Mouse (Mus musculus) ovary, postnatal 14 days (tissue): ENCODE results near the gene Tmod1.

ENCODE experiments used
- DNase-seq: peaks from one replicate; pipeline ENCODE4 v3.0.0; 2022; ENCODE audit warnings: low spot score

The Tmod1 gene

DNA sequence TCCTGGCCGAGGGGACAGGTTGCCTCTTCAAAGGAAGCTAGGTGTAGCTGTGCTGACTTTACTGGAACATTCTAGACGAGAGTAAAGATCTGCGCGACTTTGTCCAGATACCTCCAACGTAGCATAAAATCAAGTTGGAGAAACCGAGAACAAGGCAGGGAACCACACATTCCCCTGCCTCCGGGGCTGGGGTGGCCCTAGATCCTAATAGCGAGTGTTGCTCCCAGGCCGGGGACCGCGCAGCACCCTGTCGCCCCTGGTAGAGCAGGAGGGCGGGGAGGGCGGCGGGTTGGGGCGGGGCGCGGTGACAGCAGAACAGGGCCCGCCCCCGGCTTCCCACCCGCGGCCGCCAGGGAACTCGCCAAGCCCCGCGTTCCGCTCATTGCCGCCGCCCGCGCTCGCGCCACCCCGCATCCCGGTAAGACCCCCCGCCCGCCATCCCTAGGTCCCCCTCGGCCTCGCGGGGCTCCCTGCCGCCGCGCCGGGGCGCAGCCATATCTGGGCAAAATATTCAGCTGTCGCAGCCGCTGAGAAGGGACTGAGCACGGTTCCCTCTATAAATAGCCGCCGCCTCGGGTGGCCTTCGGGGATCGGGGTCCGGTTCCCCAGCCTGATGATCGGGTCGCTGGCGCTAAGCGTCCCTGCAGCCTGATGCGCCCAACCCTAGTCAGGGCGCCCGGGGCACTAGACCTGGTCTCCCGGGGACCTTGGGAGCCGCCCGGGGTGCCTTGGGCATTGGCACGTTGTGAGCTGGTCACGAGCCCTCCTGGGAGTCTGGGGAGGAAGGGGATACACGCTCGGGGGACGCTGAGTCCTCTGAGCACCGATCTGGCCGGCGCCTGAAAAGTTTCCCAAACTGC, at the start of gene Tmod1:
Tmod1 (plus strand) TSS at position 44 of the 860 bp plus-strand sequence.
- peak; percentile 22 for DNase-seq

DNA sequence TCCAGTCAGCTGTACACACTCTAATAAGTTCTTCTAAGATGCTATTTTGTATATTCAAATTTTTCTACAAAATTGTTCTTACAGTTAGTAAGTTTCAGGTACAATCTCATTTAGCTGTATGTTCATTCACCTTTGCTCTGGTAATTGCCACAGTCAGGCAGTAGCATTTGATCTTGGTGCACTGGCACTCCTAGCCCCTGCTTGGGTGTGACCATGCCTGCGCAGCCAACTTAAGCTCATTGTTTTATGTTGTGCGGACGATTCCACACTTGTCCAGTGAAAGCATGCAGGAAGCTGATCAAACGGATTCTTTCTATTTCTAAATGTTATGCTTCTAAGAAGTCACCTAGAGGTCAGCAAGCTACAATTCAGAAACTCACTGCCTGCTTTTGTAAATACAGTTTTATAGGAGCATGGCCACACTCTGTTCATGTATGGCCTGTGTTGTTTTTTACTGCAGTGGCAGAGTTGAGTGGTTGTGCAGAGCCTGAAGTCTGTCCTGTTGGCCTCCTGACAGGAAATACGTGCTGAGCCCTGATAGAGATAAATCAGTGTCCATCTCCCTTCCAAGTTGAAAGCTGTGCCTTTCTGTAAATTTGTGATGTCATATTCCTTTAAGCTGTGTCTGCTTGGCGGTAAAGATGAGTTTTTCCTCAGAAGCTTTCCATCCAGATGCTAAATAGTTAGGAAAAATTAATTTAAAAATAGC, 48.2 kb upstream of the Tmod1 start:
- DNase-seq: no peak

DNA sequence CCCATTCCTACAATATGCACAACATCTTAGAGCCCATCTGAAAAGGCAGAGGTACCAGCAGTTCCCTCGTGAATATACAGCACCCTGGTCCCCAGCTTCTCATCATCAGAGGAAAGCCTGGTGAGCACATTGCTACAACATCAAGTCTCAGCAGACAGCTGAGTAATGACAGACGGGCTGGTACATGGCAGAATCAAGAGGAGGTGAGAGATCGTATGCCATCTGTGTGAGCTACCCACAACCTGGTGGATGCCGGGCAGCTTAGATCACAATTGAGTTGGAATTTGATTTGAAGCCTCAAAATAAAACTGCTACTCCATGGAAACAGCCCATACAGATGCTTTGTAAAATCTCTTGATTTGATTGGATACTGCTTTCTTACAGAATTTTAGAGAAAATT, 40.2 kb upstream of the Tmod1 start:
- no peak for DNase-seq

DNA sequence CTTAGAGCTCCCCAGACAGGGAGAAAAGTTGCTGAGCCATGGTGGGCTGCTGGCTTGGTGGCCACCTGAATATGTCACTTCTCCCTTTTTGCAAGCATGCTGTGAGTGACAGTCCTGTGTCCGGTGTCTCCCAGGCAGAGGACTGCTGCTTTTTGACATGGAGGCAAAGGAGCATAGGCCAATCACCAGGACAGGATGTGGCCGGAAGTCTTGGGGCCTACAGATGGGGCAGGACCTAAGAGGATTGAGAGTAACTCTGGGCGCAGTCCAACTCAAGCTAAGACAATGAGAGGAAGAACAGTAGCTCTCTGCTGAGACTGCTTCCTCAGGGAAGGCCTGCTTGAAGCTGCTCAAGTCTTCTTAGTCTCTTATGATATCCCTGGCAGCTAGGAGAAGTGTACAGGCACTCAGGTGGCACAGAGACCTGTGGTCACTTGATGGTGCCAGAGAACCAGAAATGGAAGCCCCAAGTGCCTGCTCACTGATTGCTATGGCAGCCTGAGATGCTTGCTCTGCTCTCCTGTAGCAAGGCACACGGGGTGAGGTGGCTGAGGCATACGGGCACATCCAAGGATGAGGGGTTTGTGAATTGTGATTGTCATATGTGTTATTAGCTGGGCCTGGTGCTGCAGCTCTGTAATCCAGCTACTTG, 30.5 kb upstream of the Tmod1 start:
- DNase-seq: no peak

DNA sequence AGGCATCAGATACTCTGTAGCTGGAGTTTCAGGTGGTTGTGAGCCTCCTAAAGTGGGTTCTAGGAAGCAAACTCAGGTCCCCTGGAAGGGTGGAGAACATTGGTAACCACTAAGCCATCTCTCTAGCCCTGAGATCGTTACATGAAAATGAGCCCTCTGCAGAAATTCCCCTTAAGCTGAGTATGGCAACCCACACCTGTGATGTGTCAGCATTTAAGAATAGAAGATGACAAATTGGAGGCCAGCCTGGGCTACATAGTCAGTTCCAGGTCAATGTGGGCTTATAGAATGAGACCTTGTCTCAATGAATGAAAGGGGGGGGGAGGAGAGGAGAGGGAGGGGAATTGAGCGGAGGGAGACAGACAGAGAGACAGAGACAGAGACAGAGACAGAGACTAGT, 27.0 kb upstream of the Tmod1 start:
- DNase-seq: no peak

DNA sequence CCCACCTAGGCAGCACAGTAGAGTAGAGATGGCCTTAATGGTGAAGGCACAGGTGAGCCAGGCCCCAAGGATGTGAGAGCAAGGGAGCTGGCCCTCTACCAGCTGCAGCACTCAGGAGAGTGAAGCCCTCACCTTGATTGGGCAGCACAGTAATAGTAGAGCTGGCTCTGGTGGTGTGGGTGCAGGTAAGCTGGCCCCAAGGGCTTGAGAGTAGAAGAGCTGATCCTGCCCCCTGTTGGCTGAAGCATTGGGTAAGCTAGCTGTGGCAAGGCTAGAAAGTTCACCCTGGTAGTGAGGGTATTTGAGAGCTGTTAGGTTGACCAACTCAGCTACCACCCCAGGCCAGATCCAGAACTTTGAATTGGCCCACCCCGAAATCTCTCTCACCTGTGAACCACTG, 23.1 kb upstream of the Tmod1 start:
- DNase-seq: no peak

DNA sequence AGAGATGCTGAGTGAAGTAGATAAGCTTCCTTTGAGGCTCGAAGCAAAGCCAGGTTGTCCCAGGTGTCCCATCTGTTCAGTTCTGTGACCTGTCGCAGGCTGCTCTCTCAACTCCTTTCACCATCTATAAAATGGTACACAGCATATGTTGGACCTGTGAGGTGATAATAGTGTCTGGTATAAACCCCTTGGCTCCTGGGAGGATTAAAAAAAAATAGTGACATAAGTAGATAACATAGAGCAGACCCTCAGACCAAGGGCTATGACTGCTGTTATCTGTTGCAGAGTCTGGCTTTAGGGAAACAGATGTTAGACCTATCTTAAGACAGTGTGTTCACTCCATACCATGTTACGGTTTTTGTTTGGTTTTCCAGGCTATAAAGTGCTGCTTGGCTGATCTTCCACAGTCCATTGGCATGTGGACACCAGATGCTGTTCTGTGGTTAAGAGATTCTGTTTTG, 15.7 kb upstream of the Tmod1 start:
- no peak for DNase-seq

DNA sequence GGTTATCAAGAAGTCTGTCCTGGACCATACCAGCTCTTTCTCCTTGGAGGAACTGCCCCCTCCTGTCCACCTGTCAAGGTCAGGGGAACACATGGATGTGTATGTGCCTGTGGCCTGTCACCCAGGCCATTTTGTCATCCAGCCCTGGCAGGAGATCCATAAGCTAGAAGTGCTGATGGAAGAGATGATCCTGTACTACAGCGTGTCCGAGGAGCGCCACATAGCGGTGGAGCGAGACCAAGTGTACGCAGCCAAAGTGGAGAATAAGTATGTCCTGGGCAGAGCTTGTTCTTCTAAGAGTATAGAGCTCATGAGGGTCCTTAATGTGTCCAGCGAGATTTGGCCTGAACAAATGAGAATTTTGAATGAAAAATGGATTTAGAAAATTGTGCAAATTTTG, 12.8 kb upstream of the Tmod1 start:
- DNase-seq: no peak

DNA sequence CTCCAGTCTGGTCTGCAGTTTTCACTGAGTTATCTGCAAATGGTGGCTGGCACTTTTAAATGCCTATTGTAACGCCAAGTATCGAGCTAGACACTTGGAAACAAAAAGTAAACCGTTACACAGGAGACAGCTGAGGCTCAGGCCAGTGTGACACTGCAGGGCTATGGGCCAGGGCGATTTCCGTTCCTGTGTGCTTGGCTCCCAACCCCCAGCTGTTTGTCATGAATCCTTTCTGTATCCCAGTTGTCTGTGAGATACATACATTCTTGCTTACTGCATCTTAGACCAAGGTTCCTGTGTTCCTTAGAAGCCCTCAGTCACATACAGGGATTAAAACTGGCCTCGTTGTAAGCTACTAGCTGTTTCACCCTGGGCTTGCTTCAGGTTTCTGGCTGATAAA, 10.5 kb upstream of the Tmod1 start:
- DNase-seq: no peak

DNA sequence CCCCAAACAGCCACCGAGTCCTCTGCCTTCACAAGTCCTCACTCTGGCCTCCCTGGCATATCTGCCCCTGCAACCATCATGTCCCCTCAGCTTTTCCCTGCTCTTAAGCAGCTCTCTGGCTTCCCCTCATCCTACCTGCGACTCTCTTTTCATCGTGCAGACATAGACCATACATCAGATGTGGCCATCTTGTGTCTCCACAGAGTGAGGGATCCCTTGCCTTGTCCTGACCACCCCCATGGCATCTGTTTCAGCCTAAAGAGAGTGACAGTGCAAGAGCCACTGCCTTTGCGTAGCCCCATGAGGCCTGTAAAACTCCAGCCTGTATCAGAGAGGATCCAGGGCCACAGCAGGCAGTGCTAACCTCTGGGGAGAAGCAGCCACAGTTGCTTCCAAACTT, 10.0 kb upstream of the Tmod1 start:
- DNase-seq: no peak

DNA sequence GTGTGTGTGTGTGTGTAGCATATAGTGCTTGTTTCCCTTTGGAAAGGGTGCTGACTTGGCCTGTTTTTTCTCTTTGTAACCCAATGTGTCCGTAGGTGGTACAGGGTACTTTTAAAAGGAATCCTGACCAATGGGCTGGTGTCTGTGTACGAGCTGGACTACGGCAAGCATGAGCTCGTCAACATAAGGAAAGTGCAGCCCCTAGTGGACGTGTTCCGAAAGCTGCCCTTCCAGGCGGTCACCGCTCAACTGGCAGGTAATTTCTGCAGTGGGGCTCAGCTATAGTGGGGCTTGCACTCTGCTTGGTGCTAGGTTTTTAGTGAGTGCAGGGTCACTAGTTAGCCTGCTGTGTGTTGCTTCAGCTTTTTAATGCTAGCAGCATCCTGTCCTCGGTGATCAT, 9.2 kb upstream of the Tmod1 start:
- peak; percentile 39 for DNase-seq

DNA sequence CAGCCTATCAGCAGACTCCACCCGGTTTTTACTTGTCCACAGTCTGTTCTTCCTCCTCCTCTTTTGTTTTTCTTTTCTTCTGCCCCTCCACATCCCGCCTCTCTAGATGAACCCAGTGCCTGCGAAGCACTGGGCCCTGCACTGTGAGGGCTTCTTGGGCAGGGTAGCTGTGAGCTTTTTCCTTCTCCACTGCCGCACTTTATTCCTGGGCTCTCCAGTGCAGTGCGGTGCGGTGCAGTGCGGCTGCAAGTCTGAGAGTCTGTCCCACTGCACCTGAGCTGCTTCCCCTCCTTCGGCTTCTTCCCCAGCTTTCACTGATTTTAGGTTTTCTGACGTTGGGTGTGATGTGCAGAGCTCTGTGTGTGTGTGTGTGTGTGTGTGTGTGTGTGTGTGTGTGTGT, 6.3 kb upstream of the Tmod1 start:
- DNase-seq: no peak

DNA sequence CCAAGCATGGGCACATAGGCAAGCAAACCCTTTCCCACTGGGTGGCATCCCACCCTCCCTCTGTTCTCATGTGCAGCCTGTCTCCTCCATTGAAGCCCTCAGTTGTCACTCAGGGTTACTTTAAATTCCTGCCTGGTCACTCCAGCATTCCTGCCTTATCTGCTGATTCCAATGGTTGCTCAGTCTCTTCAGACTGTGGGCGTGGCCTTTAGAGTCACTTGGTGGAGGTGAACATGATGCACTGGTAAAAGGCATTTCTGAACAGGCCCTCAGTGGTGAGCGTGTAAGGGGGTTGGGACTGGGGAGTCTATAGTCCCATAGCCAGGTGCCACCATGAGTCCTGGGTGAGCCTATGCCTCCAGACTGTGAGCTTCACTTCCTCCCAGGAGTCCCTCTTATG, 5.5 kb upstream of the Tmod1 start:
- DNase-seq: no peak

DNA sequence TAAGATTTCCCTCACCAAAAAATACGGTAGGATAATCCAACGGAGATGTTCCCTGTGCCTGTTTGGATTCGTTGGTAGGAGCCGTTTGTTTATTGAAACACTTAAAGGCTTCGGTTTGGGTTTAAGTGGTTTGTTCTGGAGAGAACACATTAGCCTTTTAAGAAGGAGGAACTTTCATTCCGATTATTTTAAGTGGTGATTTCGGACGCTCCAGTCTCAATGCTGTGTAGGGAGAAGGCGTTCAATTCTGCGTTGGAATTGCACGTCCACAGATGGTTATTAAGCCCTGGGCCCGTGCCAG, 194 bp upstream of the Tmod1 start:
- no peak for DNase-seq

DNA sequence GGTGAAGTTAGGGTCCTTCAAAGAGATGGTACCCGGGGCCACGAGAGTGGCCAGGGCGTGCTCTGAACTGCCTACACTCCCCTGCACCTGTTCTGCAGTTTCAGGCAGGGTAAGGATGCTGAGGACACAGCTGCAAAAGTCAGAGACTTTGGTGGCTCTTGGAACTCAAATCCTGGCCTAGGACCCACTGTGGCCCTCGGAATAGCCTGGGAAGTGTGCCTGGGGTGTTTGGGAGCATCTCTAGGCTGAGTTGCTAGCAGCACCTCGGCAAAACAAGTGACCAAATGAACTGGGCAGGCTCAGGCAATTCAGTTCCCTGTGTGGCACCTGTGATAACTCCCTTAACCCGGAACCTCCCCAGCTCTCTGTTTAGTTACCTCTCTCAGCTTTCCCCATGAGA, 1.2 kb downstream of the Tmod1 start:
- DNase-seq: no peak

DNA sequence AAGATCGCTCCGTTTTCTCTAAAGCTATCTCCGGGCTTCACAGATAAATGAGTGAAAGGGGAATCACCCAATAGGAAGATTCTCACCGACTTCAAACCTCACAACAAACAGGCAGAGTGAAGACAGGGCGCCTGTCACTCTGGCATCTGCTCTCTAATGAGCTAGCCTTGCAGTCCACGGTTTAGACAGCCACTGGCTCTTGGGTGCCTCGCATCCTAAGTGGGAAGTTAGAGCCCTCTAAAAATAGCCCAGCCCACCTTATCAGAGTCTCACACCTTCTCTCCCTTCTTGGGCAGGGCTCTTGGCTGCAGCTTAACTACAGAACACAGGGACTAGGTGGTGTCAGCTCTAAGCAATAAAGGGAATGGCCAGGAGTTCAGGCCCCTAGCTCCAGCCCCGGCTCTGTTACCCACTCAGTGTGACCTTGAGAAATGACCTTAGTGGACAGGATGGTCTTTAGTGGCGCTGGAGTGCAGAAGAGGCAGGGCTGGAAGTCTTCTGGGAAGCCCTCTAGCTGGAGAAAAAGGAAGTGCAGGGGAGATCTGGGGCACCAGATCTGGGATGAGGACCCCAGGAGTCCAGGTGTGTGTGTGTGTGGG, 2.0 kb downstream of the Tmod1 start:
- peak; percentile 14 for DNase-seq

DNA sequence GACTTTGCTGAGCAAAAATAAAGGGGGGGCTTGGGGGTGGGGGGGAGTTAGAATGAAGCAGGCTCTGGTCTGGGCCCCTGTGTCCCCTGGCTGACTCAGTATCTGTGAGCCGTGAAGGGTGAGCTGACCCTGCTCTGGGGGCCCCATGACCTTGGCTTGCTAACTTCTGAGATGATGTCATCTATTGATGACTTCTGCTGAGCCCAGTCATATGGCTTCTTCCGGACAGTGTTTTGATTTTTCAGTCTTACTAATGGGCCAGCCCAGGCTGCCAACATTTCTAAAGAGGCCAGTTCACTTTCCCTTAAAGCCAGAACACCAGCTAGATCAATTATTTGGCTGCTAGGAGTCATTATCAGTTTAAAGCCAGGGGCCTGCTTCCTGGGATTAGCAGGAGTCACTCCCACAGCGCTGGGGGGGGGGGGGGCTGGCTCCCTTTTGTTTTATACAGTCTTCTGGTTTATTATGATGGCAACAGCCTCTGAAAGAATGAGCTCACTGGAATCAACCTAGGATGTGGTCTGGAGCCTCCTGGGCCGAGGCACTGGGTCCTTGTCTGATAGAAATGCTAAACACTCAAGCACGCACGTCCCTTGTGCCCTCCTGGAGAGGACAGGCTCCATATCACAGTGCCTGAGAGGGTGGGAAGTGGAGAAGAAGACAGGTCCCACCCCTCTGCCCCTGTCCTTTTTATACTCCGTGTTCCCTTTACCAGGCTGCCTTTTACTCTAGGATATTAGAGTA, 3.2 kb downstream of the Tmod1 start:
- DNase-seq: no peak

DNA sequence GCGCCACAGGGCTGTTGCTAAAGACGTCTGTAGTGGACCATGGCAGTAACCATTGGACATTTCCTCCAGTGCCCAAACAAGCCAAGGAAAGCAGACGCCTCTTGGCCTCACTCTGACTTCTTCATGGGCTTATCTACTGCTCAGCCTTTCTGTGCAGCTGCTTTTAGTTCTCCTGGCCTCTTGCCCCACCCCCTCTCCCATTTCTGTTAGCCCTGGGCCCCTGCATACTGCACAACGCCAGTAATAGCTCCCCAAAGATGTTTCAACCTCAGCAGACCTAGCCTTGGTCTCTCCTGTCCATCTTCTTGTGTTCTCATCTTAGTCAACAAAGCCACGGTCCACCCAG, 3.7 kb downstream of the Tmod1 start:
- no peak for DNase-seq

DNA sequence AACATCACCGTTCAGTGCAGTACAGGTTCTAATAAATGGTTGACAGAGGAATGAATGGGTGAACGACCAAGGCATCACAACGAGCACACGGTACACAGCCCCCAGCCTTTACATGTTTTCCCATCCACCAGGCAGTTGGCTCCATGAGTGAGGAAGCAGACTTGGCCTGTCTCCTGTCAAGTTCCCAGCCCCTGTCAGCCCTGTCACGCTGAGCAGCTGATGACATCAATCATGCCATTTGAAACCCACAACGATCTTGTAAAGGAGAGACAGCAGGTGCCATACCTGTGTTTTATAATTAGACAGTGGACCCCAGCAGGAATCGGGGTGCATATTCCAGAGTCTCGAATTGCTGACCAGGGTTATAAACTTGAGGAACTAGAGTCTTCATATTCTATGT, 4.6 kb downstream of the Tmod1 start:
- no peak for DNase-seq

DNA sequence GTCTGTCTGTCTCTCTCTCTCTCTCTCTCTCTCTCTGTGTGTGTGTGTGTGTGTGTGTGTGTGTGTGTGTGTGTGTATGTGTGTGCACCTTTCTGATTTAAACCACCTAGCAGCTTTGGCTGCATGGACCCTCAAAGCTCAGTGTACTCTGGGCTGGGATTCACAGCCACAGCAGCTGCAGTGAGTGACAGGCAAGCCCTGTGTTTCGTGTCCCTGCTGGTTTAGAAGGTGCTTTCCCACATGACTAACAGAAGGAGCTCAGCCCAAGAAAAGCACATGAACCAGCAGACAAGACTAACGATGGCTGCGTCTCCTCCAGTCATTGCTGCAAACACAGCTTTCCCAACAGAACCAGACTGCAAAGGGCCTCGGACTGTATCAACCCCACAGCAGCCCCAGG, 9.2 kb downstream of the Tmod1 start:
- no peak for DNase-seq

DNA sequence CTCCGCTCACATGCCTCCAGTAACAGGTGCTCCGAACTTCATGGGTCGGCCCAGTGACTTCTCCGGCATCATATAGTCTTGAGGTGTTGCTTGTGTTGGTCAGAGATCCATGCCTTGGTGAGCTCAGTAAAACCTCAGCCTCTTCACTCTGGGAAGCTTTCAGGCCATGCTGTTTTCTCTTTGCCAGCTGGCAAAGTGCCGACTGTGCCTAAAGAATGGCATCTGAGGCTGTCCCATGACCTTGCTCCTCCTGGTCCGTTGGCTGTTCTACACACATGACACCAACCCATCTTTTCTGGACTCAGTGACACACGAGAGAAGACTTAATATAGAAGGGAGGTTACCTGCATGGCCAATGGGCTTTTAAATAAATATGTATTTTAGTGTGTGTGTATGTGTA, 9.7 kb downstream of the Tmod1 start:
- no peak for DNase-seq
